14 mouse cellular contexts compared by ENCODE assay signal in the genomic region with DNA sequence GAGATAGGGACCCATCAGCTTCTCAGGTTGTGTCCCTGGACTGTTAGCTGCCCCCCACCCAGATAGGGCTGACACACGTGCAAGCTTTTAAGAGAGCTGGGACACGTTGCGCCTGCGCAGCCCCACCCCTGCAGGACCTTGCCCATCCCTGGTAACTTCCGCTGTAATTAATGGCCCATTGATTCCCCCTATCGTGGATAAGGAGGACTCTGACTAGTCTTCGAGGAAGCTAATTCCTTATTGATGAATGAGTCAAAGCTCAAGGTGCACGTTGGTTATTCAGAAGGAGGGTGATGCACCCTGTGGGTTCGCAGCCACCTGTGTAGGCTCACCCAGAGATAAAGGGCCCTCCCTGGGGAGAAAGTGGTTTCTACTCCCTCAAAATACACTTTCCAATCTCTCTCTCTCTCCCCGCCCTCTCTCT. TPM values are rescaled to one million over a fixed set of nuclear protein-coding genes. Genes with fewer than 3 reads are reported as not detected.
DNase-seq lines count a peak whose midpoint lies in the region; ATAC-seq and TF ChIP-seq lines count a peak whose summit lies in the region.
"Had no signal": no experiment of that assay in that cellular context is flagged by ENCODE, and none has a peak within 500 bp of the region (broad histone marks: within the 10 kb centered on the region; RNA-seq: fewer than 3 reads in every experiment).

No protein-coding gene starts in this region.

- no peak for DNase-seq in kidney, postnatal 25 days
- DNase-seq in B cell, adult 2 months = peak; percentile 69 to 71
- DNase-seq in intestine, embryonic 14.5 days (ENCODE audit: low spot score) = no peak
- DNase-seq in urinary bladder, adult 2 months (ENCODE audit: low spot score) = no peak
- no peak for DNase-seq in retina, postnatal 1 day
- DNase-seq in cerebellum, postnatal 25 days = no peak
- DNase-seq: adrenal gland, adult 8-10 months; cerebellum, postnatal 10 days; left cerebral cortex, postnatal 4 days had no signal

- no peaks in the 10 kb centered on the region for H3K36me3 ChIP-seq in kidney, embryonic 15.5 days
- no peaks in the 10 kb centered on the region for H3K36me3 ChIP-seq in intestine, embryonic 14.5 days (ENCODE audit: control insufficient read depth, insufficient read depth, low read length)
- no peaks in the 10 kb centered on the region for H3K36me3 ChIP-seq in small intestine, adult 2 months (ENCODE audit: control insufficient read depth, insufficient read depth, low read length)
- H3K36me3 ChIP-seq: G1E; heart, embryonic 12.5 days; midbrain, embryonic 13.5 days had no signal

- peak; percentile 64; the same call in 1 of the 2 replicates for TF ChIP-seq POLR2A in small intestine, adult 2 months (IDR thresholded peaks at IDR 0.05; ENCODE audit: low read depth, low read length)

- H3K9me3 ChIP-seq in kidney, embryonic 15.5 days (replicated peaks) = no peaks in the 10 kb centered on the region
- H3K9me3 ChIP-seq in intestine, embryonic 14.5 days (ENCODE audit: control insufficient read depth, low read length) = no peaks in the 10 kb centered on the region
- H3K9me3 ChIP-seq: G1E; heart, embryonic 12.5 days; midbrain, embryonic 13.5 days had no signal

- H3K27ac ChIP-seq in kidney, embryonic 15.5 days = peak overlapping the region; percentile 84
- H3K27ac ChIP-seq in intestine, embryonic 14.5 days (ENCODE audit: low read depth) = no peak overlapping the region
- peak overlapping the region; percentile 83 for H3K27ac ChIP-seq in small intestine, adult 2 months (ENCODE audit: insufficient read depth, low read depth, low read length)
- H3K27ac ChIP-seq: midbrain, embryonic 13.5 days had no signal

- H3K4me2 ChIP-seq in kidney, embryonic 15.5 days = peak overlapping the region; percentile 34
- no peak overlapping the region for H3K4me2 ChIP-seq in intestine, embryonic 14.5 days (ENCODE audit: low read length)
- H3K4me2 ChIP-seq: heart, embryonic 12.5 days; midbrain, embryonic 13.5 days had no signal

- H3K4me1 ChIP-seq in kidney, embryonic 15.5 days = peaks cover 45% of the 10 kb centered on the region
- peaks cover 14% of the 10 kb centered on the region; the same call in 1 of the 2 replicates for H3K4me1 ChIP-seq in intestine, embryonic 14.5 days (replicated peaks; ENCODE audit: control insufficient read depth, insufficient read depth, low read length)
- H3K4me1 ChIP-seq in small intestine, adult 2 months (ENCODE audit: control insufficient read depth, insufficient read depth, insufficient read length, low read length) = peaks cover 42% of the 10 kb centered on the region

- no peak overlapping the region for H3K4me3 ChIP-seq in kidney, embryonic 15.5 days (replicated peaks)
- no peak overlapping the region for H3K4me3 ChIP-seq in intestine, embryonic 14.5 days (ENCODE audit: low read depth, low read length)
- H3K4me3 ChIP-seq in small intestine, adult 2 months (ENCODE audit: low read depth, low read length) = peak overlapping the region; percentile 42
- H3K4me3 ChIP-seq: heart, embryonic 12.5 days; midbrain, embryonic 13.5 days had no signal

- 0 out of 2 replicates have a peak, but pooled peaks have one; percentile 41 for ATAC-seq in kidney, embryonic 15.5 days (replicated peaks; ENCODE audit: low FRiP score)
- peak; percentile 12; the same call in 1 of the 2 replicates for ATAC-seq in intestine, embryonic 14.5 days (replicated peaks; ENCODE audit: low FRiP score, low TSS enrichment, low read depth)
- ATAC-seq: midbrain, embryonic 13.5 days had no signal

- H3K9ac ChIP-seq in kidney, embryonic 15.5 days = no peak overlapping the region
- H3K9ac ChIP-seq in intestine, embryonic 14.5 days (ENCODE audit: low read length) = no peak overlapping the region
- H3K9ac ChIP-seq: heart, embryonic 12.5 days; midbrain, embryonic 13.5 days had no signal

- 49% methylated on average over 10 of the region's 10 CpGs for WGBS in kidney, embryonic 15.5 days
- WGBS in intestine, embryonic 14.5 days = 70% methylated on average over 10 of the region's 10 CpGs
- 20% methylated on average over 10 of the region's 10 CpGs for WGBS in small intestine, adult 2 months

- TF ChIP-seq CTCF in small intestine, adult 2 months (IDR thresholded peaks at IDR 0.05; ENCODE audit: extremely low read depth, insufficient read length, insufficient replicate concordance, low read depth, low read length) = no peak

- no peaks in the 10 kb centered on the region for H3K27me3 ChIP-seq in kidney, embryonic 15.5 days
- H3K27me3 ChIP-seq in intestine, embryonic 14.5 days (replicated peaks; ENCODE audit: control insufficient read depth, insufficient read depth, low read length) = no peaks in the 10 kb centered on the region
- no peaks in the 10 kb centered on the region for H3K27me3 ChIP-seq in small intestine, adult 2 months (ENCODE audit: control insufficient read depth, insufficient read depth, low read length)

RNA-seq across cellular contexts. Expression of gene Socs3, which starts 22.8 kb away (rescaled TPM):
- polyA plus RNA-seq in kidney, embryonic 15.5 days (2015; fragmentation: Nextera tagmentation; extraction: Ambion mirVana) = 14.1 and 15.2 TPM in 2 replicates
- polyA plus RNA-seq in intestine, embryonic 14.5 days (2014; fragmentation: Nextera tagmentation; extraction: Ambion mirVana) = 8.1 and 8.7 TPM in 2 replicates
- polyA plus RNA-seq in small intestine, adult 2 months (2012; rRNA removed) = 27.2 and 47.2 TPM in 2 replicates
- polyA plus RNA-seq in urinary bladder, adult 2 months (2012; rRNA removed) = 7.8 and 9.8 TPM in 2 replicates

RNA-seq across cellular contexts. Expression of gene Pgs1, which starts 39.1 kb away (rescaled TPM):
- 34.1 and 38.9 TPM in 2 replicates for polyA plus RNA-seq in kidney, embryonic 15.5 days (2015; fragmentation: Nextera tagmentation; extraction: Ambion mirVana)
- 31.6 and 33.8 TPM in 2 replicates for polyA plus RNA-seq in intestine, embryonic 14.5 days (2014; fragmentation: Nextera tagmentation; extraction: Ambion mirVana)
- polyA plus RNA-seq in small intestine, adult 2 months (2012; rRNA removed) = 19.8 and 35.0 TPM in 2 replicates
- polyA plus RNA-seq in urinary bladder, adult 2 months (2012; rRNA removed) = 24.6 and 31.2 TPM in 2 replicates

Comparison
In these comparisons a context has a peak if more than half of its experiments do, and no peak if none do; other contexts are left out.
1. DNase-seq: peak in B cell, adult 2 months (2 of 2); none in kidney, postnatal 25 days (0 of 2), intestine, embryonic 14.5 days (single experiment), urinary bladder, adult 2 months (single experiment), retina, postnatal 1 day (single experiment) and cerebellum, postnatal 25 days (0 of 2).